Mouse (Mus musculus): ENCODE data around the gene Pbx4. TPM values are rescaled to one million over a fixed set of nuclear protein-coding genes. Genes with fewer than 3 reads are reported as not detected.

Gene Pbx4
- polyA plus RNA-seq, 2 experiments = 6.6 to 6.8 TPM

DNA sequence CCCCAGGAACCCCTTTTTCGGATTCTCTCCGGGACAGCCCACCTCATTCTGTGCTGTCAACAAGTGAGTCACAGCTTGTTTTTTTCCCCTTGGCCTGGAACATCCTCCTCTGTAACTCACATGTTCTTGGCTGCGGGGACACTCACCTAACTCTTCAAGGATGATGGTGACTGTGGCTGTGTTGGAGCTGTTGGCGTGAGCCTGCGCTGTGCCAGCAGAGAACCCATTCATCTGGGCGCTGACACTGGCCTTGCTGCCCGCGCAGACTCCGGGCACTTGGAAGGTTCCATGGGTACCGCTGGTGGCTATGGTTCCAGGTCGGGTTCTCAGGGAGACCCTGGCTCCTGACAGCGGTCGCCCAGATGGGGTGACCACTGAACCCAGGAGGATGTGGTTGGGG lies 51.9 kb downstream of the Pbx4 start:
- WGBS = 64% methylated on average over 13 of the region's 13 CpGs
- Histone ChIP-seq H3K4me3 (replicated peaks; ENCODE audit: low read length) (no peak overlapping the region), H3K27ac (replicated peaks; ENCODE audit: low read depth, low read length) (no peak overlapping the region), H3K9ac (ENCODE audit: low read depth, low read length, severe bottlenecking) (no peak overlapping the region), H3K4me2 (replicated peaks; ENCODE audit: low read depth, low read length, severe bottlenecking) (no peak overlapping the region), H3K9me3 (ENCODE audit: control insufficient read depth, low read length) (no peaks in the 10 kb centered on the region), H3K36me3 (ENCODE audit: control insufficient read depth, insufficient read depth, low read length) (no peaks in the 10 kb centered on the region), H3K27me3 (ENCODE audit: control insufficient read depth, insufficient read depth, low read length) (peaks cover 97% of the 10 kb centered on the region), H3K4me1 (ENCODE audit: control insufficient read depth, insufficient read depth, low read length) (peaks cover 10% of the 10 kb centered on the region; the same call in 1 of the 2 replicates)
- no peak for TF ChIP-seq POLR2A (IDR thresholded peaks at IDR 0.05; ENCODE audit: borderline replicate concordance, extremely low read depth, insufficient read depth, insufficient read length)
- ATAC-seq (ENCODE audit: low FRiP score, low read depth) (no peak), DNase-seq (ENCODE audit: low spot score) (no peak)

GRCm38 (mm10) chr8:69887289-69888243 lies 55.3 kb downstream of the Pbx4 start, which contains the start of gene Cilp2:
Gene Cilp2 (minus strand): TSS chr8:69887687.
- no peak for TF ChIP-seq POLR2A (IDR thresholded peaks at IDR 0.05; ENCODE audit: borderline replicate concordance, extremely low read depth, insufficient read depth, insufficient read length)
- Histone ChIP-seq H3K9ac (ENCODE audit: low read depth, low read length, severe bottlenecking) (peak within 1 kb of the TSS; percentile 9; the same call in 1 of the 2 replicates), H3K4me2 (replicated peaks; ENCODE audit: low read depth, low read length, severe bottlenecking) (peak within 1 kb of the TSS; percentile 45), H3K36me3 (ENCODE audit: control insufficient read depth, insufficient read depth, low read length) (peaks cover 3% of the 10 kb centered on the region; the same call in 1 of the 2 replicates), H3K9me3 (ENCODE audit: control insufficient read depth, low read length) (no peaks in the 10 kb centered on the region), H3K4me3 (replicated peaks; ENCODE audit: low read length) (peak within 1 kb of the TSS; percentile 29), H3K27ac (replicated peaks; ENCODE audit: low read depth, low read length) (no peak within 1 kb of the TSS), H3K27me3 (ENCODE audit: control insufficient read depth, insufficient read depth, low read length) (peaks cover 83% of the 10 kb centered on the region), H3K4me1 (ENCODE audit: control insufficient read depth, insufficient read depth, low read length) (peaks cover 7% of the 10 kb centered on the region; the same call in 1 of the 2 replicates)
- WGBS = under 1% methylated on average over 41 of the region's 60 CpGs
- DNase-seq (ENCODE audit: low spot score) (no peak), ATAC-seq (ENCODE audit: low FRiP score, low read depth) (0 out of 2 replicates have a peak, but pooled peaks have one; percentile 8)

DNA sequence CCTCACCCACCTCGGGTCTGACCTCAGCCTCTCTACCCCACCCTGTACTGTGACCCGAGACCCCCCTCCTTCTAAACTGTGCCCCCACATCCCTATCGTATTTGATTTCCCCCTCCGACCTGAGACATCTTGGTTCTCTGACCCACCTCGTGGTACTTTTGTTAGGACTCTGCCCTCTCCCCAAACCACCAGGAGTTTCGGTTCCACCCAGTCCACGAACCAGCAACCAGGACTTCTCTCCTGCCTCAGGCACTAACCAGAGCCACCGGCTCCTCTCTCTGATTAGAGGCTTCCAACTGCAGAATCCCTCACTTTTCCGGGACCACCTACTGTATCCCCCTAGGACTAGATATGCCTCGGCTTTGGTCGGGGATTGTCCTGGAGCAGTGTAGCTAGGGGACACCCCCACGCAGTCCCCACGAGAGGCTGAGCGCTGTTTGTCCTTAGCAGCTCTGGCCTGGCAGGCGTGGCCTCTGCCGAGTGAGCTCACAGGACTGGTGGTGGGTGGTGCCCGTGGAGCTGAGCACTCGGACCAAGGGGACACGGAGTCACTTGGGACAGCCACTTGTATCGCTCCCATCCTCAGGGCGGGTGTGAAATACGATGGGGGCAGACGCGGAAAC lies 56.1 kb downstream of the Pbx4 start:
- Histone ChIP-seq H3K36me3 (ENCODE audit: control insufficient read depth, insufficient read depth, low read length) (peaks cover 10% of the 10 kb centered on the region), H3K9me3 (ENCODE audit: control insufficient read depth, low read length) (no peaks in the 10 kb centered on the region), H3K9ac (ENCODE audit: low read depth, low read length, severe bottlenecking) (no peak overlapping the region), H3K27me3 (ENCODE audit: control insufficient read depth, insufficient read depth, low read length) (peaks cover 75% of the 10 kb centered on the region), H3K27ac (replicated peaks; ENCODE audit: low read depth, low read length) (no peak overlapping the region), H3K4me3 (replicated peaks; ENCODE audit: low read length) (peak overlapping the region; percentile 29), H3K4me1 (ENCODE audit: control insufficient read depth, insufficient read depth, low read length) (peaks cover 5% of the 10 kb centered on the region; the same call in 1 of the 2 replicates), H3K4me2 (replicated peaks; ENCODE audit: low read depth, low read length, severe bottlenecking) (peak overlapping the region; percentile 45)
- 9% methylated on average over 24 of the region's 24 CpGs for whole genome bisulfite sequencing
- TF ChIP-seq POLR2A (IDR thresholded peaks at IDR 0.05; ENCODE audit: borderline replicate concordance, extremely low read depth, insufficient read depth, insufficient read length) = no peak
- ATAC-seq (ENCODE audit: low FRiP score, low read depth) (no peak), DNase-seq (ENCODE audit: low spot score) (no peak)

- Histone ChIP-seq H3K4me1 (ENCODE audit: control insufficient read depth, insufficient read depth, low read length) (peaks cover 5% of the 10 kb centered on the region; the same call in 1 of the 2 replicates), H3K9ac (ENCODE audit: low read depth, low read length, severe bottlenecking) (peak overlapping the region; percentile 31; the same call in 1 of the 2 replicates), H3K36me3 (ENCODE audit: control insufficient read depth, insufficient read depth, low read length) (peaks cover 16% of the 10 kb centered on the region), H3K4me3 (replicated peaks; ENCODE audit: low read length) (peak overlapping the region; percentile 29), H3K27ac (replicated peaks; ENCODE audit: low read depth, low read length) (no peak overlapping the region), H3K27me3 (ENCODE audit: control insufficient read depth, insufficient read depth, low read length) (peaks cover 69% of the 10 kb centered on the region), H3K9me3 (ENCODE audit: control insufficient read depth, low read length) (no peaks in the 10 kb centered on the region), H3K4me2 (replicated peaks; ENCODE audit: low read depth, low read length, severe bottlenecking) (peak overlapping the region; percentile 45)
- ATAC-seq (ENCODE audit: low FRiP score, low read depth) (no peak), DNase-seq (ENCODE audit: low spot score) (no peak)
- no peak for TF ChIP-seq POLR2A (IDR thresholded peaks at IDR 0.05; ENCODE audit: borderline replicate concordance, extremely low read depth, insufficient read depth, insufficient read length)
- WGBS = 6% methylated on average over 32 of the region's 32 CpGs
Observed at GRCm38 (mm10) chr8:69888902-69889301, 56.6 kb downstream of the Pbx4 start.

DNA sequence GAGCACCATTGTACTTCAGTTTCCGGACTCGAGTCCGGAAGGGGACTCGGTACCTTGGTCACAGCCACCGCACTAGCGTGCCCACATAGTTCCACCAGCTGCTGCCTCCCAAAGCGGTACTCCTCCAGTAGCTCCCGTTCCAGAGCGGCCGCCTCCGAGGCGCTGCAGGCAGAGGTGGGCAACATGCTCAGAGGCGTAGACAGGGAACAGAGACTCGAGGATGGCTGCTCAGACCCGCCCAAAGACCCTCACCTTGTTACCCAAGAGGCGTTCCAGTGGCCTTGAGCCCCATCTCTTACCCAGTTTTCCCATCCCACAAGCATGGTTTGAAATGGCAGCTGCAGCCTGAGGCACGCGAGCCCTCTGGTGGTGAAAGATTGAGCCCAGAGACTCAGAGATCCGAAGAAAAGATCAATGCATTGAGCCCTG lies 58.5 kb downstream of the Pbx4 start:
- ATAC-seq (ENCODE audit: low FRiP score, low read depth) = no peak; the same call in 1 of the 2 replicates
- Histone ChIP-seq H3K9me3 (ENCODE audit: control insufficient read depth, low read length) (no peaks in the 10 kb centered on the region), H3K9ac (ENCODE audit: low read depth, low read length, severe bottlenecking) (no peak overlapping the region), H3K4me3 (replicated peaks; ENCODE audit: low read length) (no peak overlapping the region), H3K27ac (replicated peaks; ENCODE audit: low read depth, low read length) (no peak overlapping the region), H3K4me1 (ENCODE audit: control insufficient read depth, insufficient read depth, low read length) (peaks cover 5% of the 10 kb centered on the region; the same call in 1 of the 2 replicates), H3K36me3 (ENCODE audit: control insufficient read depth, insufficient read depth, low read length) (peaks cover 24% of the 10 kb centered on the region), H3K4me2 (replicated peaks; ENCODE audit: low read depth, low read length, severe bottlenecking) (no peak overlapping the region), H3K27me3 (ENCODE audit: control insufficient read depth, insufficient read depth, low read length) (peaks cover 50% of the 10 kb centered on the region)
- no peak for TF ChIP-seq POLR2A (IDR thresholded peaks at IDR 0.05; ENCODE audit: borderline replicate concordance, extremely low read depth, insufficient read depth, insufficient read length)
- DNase-seq (ENCODE audit: low spot score) = peak; percentile 44
- 40% methylated on average over 19 of the region's 19 CpGs for WGBS

All from limb, embryonic 14.5 days (tissue).